Mouse (Mus musculus) lung, postnatal 0 days (tissue): ENCODE results near the gene Btbd10.

Experiments used
- CTCF ChIP-seq: IDR thresholded peaks from 2 replicates; pipeline ENCODE4 v1.5.1; 2016; ENCODE audit warnings: antibody characterized with exemption, mild to moderate bottlenecking
- EP300 ChIP-seq: IDR thresholded peaks from 2 replicates; pipeline ENCODE4 v1.6.1; 2016; ENCODE audit warnings: antibody characterized with exemption, mild to moderate bottlenecking, control low read depth

- TF ChIP-seq CTCF, result peak; percentile 80
- TF ChIP-seq EP300, result no peak
These were observed 57.4 kb downstream of the Btbd10 start for GRCm38 (mm10) chr7:113311784-113312183.
